Mouse (Mus musculus) neural tube, embryonic 14.5 days (tissue): ENCODE data around the gene Syngr2. TPM values are rescaled to one million over a fixed set of nuclear protein-coding genes. Genes with fewer than 3 reads are reported as not detected.
A peak's percentile ranks its signal among the peaks of the same experiment; 100 is the strongest.

Experiments used
- ATAC-seq: fragments of 200-750 bp; cut with Nextera tagmentation; 2 replicates; pipeline ENCODE4 v1.8.0; 2017; ENCODE audit warnings: low read depth, mild to moderate bottlenecking, moderate TSS enrichment, moderate library complexity
- H3K27ac ChIP-seq: fragments of 300-500 bp; sonication (generic); 2 replicates; pipeline ENCODE4 v1.5.1; 2014; ENCODE audit warnings: low read depth, mild to moderate bottlenecking, control low read depth, low read length, moderate library complexity, mixed read lengths
- H3K27me3 ChIP-seq: fragments of 300-500 bp; sonication (generic); 2 replicates; pipeline ENCODE4 v1.6.1; 2014; ENCODE audit warnings: low read length; ENCODE audit not compliant: control insufficient read depth, insufficient read depth
- H3K36me3 ChIP-seq: fragments of 300-500 bp; sonication (generic); 2 replicates; pipeline ENCODE4 v1.6.1; 2014; ENCODE audit warnings: low read length, mixed read lengths; ENCODE audit not compliant: control insufficient read depth, insufficient read depth
- H3K4me1 ChIP-seq: fragments of 300-500 bp; sonication (generic); 2 replicates; pipeline ENCODE4 v1.6.1; 2014; ENCODE audit warnings: low read length; ENCODE audit not compliant: control insufficient read depth, insufficient read depth
- H3K4me2 ChIP-seq: fragments of 300-500 bp; sonication (generic); 2 replicates; pipeline ENCODE4 v1.6.1; 2014; ENCODE audit warnings: mild to moderate bottlenecking, low read depth, low read length, control low read depth
- H3K4me3 ChIP-seq: fragments of 300-500 bp; sonication (generic); 2 replicates; pipeline ENCODE4 v1.5.1; 2014; ENCODE audit warnings: low read depth, low read length, control low read depth, mixed read lengths
- H3K9ac ChIP-seq: fragments of 300-500 bp; sonication (generic); replicated peaks from 2 replicates; pipeline ENCODE4 v1.6.1; 2014; ENCODE audit warnings: low read depth, mild to moderate bottlenecking, control low read depth, low read length, mixed read lengths
- H3K9me3 ChIP-seq: fragments of 300-500 bp; sonication (generic); 2 replicates; pipeline ENCODE4 v1.6.1; 2016; ENCODE audit warnings: low read length; ENCODE audit not compliant: control insufficient read depth
- WGBS: fragments of 180-500 bp; shearing (Covaris S2); extraction: QIAGEN DNeasy Blood & Tissue Kit; methylation state at CpG from one replicate; pipeline ENCODE4 v1.1.7; 2014; 5-methylcytosine and 5-hydroxymethylcytosine counted together
- polyA plus RNA-seq: library from polyadenylated mRNA; unstranded; fragments of >200 nt; fragmentation: Nextera tagmentation; extraction: Ambion mirVana; gene quantifications from 2 replicates; pipeline ENCODE4 v1.2.1, GENCODE M21; 2014

Syngr2 gene
- polyA plus RNA-seq, 1 experiment from 2014 or later, result 9.7 TPM

DNA sequence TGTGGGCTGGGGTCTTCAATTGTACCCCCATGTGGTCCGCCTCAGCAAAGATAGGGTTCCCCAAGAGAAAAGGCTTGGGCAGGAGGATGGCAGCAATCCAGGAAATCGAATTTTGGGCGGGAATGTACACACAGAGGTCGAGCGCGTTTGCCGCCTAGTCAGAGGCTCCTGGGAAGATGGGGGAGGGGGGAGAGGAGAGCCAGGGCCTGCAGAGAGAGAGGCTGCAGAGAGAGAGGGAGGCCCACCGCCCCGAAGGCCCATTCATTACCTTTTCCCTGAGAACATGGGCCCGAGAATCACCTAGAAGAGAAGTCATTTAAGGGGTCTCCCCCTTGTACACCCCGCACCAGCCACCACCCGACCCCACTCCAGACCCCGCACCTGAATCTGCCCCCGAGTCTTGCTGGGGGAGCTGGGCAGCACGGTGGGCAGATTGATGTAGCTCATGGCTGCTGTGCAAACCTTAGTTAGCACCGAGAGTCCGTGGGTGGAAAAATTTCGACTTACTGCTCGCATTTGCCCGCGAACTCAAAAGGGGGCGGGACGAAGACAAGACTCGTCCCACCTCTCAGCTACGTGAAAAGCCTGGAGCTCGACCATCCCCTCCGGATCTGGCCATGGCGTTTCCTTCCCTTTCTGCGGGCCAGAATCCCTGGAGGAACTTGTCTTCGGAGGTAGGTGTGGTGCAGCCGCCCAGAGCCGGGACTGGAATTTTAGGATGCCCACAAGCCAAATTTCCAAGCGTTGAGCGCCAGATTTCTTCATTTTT is 16.0 kb downstream of the Syngr2 start, which contains the start of the genes Afmid and Tk1:
Gene Afmid, plus strand, starts transcription at position 592 of the 769 bp plus-strand sequence.
Gene Tk1, minus strand, starts transcription at position 760 of the 769 bp plus-strand sequence.
- Histone ChIP-seq H3K9me3 (no peaks in the 10 kb centered on the region), H3K4me2 (peak within 1 kb of the TSS; percentile 67), H3K4me1 (peaks cover 21% of the 10 kb centered on the region), H3K4me3 (peak within 1 kb of the TSS; percentile 31), H3K36me3 (no peaks in the 10 kb centered on the region), H3K27me3 (no peaks in the 10 kb centered on the region), H3K9ac (peak within 1 kb of the TSS; percentile 54), H3K27ac (no peak within 1 kb of the TSS)
- 0% methylated on average over 34 of the region's 34 CpGs for WGBS
- peak; percentile 36; the same call in 1 of the 2 replicates for ATAC-seq

DNA sequence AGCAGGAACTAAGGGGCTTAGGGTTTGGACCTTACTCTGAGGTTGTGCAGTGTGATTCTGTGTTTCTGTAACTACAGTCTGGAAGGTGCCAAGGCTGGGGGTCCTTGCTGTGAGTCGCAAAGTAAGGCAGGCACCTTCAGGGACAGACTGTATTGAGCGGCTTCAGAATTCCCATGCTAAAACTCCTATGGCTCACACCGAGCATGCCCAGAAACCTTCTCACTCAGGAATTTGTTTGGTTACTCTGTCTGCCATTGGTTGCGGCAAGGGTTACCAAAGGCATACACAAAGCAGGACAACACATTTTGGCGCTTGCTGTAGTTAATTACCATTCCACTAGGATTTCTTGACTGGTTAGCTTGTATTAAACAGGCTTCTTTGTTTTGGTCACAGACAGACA is 16.7 kb downstream of the Syngr2 start:
- Histone ChIP-seq H3K4me1 (peaks cover 21% of the 10 kb centered on the region), H3K4me2 (peak overlapping the region; percentile 67), H3K9me3 (no peaks in the 10 kb centered on the region), H3K27me3 (no peaks in the 10 kb centered on the region), H3K4me3 (peak overlapping the region; percentile 31), H3K27ac (no peak overlapping the region), H3K36me3 (no peaks in the 10 kb centered on the region), H3K9ac (peak overlapping the region; percentile 54)
- WGBS, result 11% methylated on average over 5 of the region's 5 CpGs
- no peak for ATAC-seq

DNA sequence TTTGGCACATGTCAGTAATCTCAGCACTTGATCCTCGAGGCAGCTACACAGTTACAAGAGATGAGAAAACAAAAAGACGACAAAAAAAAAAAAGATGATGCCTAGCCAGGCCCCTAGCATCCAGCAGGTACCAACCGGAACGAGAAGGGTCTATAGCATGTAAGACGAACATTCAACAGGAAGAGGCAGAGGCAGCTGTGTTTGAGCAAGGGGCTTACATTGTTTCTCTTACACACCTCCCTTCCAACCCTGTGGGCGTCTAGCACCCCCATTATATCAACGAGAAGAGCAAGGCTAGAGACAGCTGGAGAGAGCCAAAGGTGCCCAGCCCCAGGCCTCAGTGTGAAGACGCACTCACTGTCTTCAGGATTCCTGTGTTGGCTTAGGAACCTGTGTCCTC is 17.4 kb downstream of the Syngr2 start:
- H3K4me1 ChIP-seq, result peaks cover 21% of the 10 kb centered on the region
- H3K27ac ChIP-seq, result no peak overlapping the region
- no peak overlapping the region for H3K4me2 ChIP-seq
- no peaks in the 10 kb centered on the region for H3K27me3 ChIP-seq
- no peaks in the 10 kb centered on the region for H3K9me3 ChIP-seq
- ATAC-seq, result no peak
- no peak overlapping the region for H3K9ac ChIP-seq
- no peak overlapping the region for H3K4me3 ChIP-seq
- H3K36me3 ChIP-seq, result no peaks in the 10 kb centered on the region
- 79% methylated on average over 8 of the region's 8 CpGs for WGBS

DNA sequence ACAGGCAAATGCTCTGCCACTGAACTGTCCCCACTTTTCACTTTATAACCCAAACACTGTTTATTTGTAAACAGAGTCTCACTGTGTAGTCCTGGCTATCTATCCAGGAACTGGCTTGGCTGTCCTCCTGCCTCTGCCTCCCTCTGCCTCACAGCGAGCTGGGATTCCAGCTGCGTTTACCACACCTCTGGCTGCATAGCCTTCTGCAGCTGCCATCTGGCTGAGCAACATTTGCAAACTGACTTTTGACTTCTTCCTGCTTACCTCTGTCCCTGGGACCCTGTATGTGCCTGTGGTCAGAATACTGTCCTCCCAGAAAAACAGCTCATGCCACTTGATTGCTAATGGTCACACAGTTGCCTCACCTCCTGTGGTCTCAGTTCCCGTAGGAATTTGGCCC is 17.9 kb downstream of the Syngr2 start:
- Histone ChIP-seq H3K4me2 (no peak overlapping the region), H3K27ac (no peak overlapping the region), H3K4me3 (no peak overlapping the region), H3K9ac (no peak overlapping the region), H3K27me3 (no peaks in the 10 kb centered on the region), H3K4me1 (peaks cover 21% of the 10 kb centered on the region), H3K9me3 (no peaks in the 10 kb centered on the region), H3K36me3 (no peaks in the 10 kb centered on the region)
- no peak for ATAC-seq
- WGBS, result 53% methylated on average over 3 of the region's 3 CpGs

DNA sequence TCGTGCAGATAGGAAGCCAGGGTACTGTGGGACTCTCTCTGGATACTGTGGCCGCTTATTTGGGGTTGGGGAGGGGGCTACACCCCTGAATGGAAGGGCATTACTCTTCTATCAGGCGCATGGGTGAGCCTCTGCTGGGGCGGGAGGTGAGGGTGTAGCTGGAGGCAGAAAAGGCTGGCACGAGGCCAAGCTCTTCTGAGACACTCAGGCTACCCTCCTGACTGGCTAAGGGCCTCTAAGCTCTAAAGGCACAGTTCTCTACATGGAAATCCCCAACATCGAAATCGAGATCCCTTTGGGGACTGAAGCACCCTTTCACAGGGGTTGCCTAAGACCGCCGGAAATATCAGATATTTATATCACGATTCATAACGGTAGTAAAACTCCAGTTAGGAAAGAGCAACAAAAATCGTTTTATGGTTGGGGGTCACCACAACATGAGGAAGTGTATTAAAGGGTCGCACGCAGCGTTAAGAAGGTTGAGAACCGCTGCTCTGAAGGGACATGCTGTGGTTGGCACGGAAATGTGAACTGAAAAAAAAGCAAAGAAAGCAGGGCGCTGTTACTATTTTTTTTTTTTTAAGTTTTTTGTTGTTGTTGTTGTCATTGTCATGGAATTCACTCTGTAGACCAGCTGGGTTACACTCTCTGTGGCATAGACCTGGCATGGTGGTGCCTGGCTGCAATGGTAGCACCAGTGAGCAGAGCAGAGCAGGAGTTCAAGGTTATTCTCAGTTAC is 18.9 kb downstream of the Syngr2 start:
- Histone ChIP-seq H3K4me3 (no peak overlapping the region), H3K27ac (no peak overlapping the region), H3K27me3 (no peaks in the 10 kb centered on the region), H3K36me3 (no peaks in the 10 kb centered on the region), H3K9me3 (no peaks in the 10 kb centered on the region), H3K4me1 (peaks cover 18% of the 10 kb centered on the region), H3K4me2 (no peak overlapping the region), H3K9ac (no peak overlapping the region)
- 75% methylated on average over 18 of the region's 18 CpGs for WGBS
- ATAC-seq, result no peak

DNA sequence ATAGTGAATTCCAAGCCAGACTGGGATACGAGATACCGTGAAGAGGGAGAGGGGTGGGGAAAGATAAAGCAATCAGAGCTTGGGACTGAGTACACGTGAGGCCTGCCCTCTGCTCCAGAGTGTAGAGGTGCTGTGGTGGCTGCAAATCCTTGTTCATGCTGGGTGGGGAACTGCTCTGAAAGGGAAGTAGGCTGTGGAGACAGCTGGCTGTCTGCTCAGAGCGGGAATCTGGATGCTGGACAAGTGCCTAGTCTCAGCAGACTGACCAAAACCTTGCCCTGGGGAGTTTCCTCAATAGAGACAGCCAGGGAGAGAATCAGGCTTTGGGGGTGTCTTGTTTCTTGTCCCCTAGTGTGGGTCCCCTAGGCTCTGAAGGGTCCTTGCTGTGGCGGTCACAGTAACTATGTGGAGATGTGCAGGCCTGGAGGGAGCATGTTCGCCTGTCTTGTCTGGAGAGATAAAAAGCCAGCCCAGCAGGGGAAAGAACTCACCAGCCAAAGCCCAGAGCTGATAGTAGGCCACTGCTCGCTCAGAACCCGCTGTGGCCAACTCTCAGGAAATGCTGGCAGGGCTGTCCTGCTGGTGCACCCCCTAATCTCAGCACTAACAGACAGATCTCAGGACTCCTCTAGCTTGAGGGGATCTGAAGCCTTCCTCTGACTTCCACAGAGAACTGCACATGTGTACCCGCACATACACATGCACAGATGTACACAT is 19.6 kb downstream of the Syngr2 start:
- H3K27me3 ChIP-seq, result no peaks in the 10 kb centered on the region
- H3K4me3 ChIP-seq, result no peak overlapping the region
- no peak overlapping the region for H3K27ac ChIP-seq
- no peak for ATAC-seq
- H3K4me1 ChIP-seq, result peaks cover 18% of the 10 kb centered on the region
- whole genome bisulfite sequencing, result 60% methylated on average over 9 of the region's 9 CpGs
- H3K9ac ChIP-seq, result no peak overlapping the region
- no peak overlapping the region for H3K4me2 ChIP-seq
- H3K36me3 ChIP-seq, result no peaks in the 10 kb centered on the region
- H3K9me3 ChIP-seq, result no peaks in the 10 kb centered on the region

DNA sequence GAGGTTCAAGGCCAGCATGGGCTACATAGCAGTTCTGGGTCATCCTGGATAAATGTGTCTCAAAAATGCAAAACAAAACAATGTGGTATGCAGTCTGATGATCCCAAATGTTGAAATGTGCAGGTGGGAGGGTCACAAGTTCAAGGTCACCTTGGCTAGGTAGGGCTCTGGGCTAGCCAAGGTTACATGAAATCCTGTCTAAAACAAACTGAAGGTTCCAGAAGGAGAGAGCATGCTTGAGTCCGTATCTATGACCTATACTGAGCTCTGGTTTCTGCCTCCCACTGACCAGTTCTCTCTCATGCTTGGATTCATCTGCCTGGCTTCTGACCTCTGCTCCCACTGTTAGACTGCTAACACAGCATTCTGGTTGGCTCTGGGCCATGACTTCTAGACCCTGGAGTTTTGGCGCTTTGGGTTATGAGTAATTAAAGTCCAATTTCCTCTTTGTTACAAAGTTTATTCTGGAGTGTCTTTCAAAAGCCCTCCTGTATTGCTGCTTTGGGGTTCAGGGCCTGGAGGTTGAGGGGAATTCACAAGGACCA is 20.3 kb downstream of the Syngr2 start:
- Histone ChIP-seq H3K27ac (no peak overlapping the region), H3K4me3 (no peak overlapping the region), H3K9ac (no peak overlapping the region), H3K36me3 (no peaks in the 10 kb centered on the region), H3K4me2 (no peak overlapping the region), H3K4me1 (peaks cover 14% of the 10 kb centered on the region), H3K9me3 (no peaks in the 10 kb centered on the region), H3K27me3 (no peaks in the 10 kb centered on the region)
- WGBS, result 73% methylated on average over 2 of the region's 2 CpGs
- ATAC-seq, result no peak

DNA sequence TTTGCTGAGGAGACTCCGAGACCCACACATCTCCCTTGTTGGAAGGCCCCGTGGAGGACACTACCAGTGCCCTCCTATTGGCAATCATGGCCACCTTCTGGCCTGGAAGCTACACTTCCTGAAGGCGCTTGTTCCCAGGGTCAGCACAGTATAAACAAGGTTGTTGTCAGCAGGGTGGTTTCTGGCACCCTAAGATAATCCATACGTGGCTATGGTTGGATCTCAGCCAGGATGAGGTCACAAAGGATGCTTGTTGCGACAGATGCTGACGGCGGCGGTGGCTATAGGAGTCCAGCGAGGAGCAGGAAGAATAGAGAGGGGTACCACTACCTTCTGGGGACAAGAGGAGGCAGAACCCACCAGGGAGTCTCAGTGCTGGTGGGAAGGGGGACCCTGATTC is 20.9 kb downstream of the Syngr2 start:
- no peak overlapping the region for H3K4me2 ChIP-seq
- no peak for ATAC-seq
- peaks cover 9% of the 10 kb centered on the region for H3K4me1 ChIP-seq
- WGBS, result 70% methylated on average over 9 of the region's 9 CpGs
- no peak overlapping the region for H3K27ac ChIP-seq
- H3K27me3 ChIP-seq, result no peaks in the 10 kb centered on the region
- H3K9me3 ChIP-seq, result no peaks in the 10 kb centered on the region
- H3K4me3 ChIP-seq, result no peak overlapping the region
- H3K9ac ChIP-seq, result no peak overlapping the region
- H3K36me3 ChIP-seq, result no peaks in the 10 kb centered on the region
